Mouse (Mus musculus): ENCODE data around the gene Srek1.

The Srek1 gene

GRCm38 (mm10) chr13:103774119-103774757, at the start of gene Srek1:
Gene Srek1 (minus strand): TSS chr13:103774608.
- peak; percentile 83 for DNase-seq (ENCODE audit: low spot score)

- no peak for DNase-seq (ENCODE audit: low spot score)
Observed at GRCm38 (mm10) chr13:103822270-103822669, 47.9 kb upstream of the Srek1 start.

DNA sequence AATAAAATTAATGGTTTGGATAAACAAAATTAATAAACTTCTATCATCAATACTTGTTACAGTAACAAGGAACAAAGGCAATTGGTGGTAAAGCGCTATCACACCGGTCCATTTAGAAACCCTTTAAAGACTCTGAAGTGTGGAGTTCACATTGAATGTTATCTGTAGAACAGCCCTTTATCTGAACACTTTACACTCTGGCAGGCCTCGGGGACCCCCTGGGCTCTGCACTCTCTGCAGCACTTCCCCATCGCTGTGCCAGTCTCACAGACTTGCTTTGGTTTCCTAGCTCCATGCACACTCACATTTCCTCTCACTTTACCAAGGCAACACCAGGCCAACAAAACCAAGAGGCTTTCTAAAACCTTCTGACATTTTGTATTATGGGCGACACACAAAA, 45.0 kb upstream of the Srek1 start:
- no peak for DNase-seq (ENCODE audit: low spot score)

GRCm38 (mm10) chr13:103817935-103818334, 43.5 kb upstream of the Srek1 start:
- no peak for DNase-seq (ENCODE audit: low spot score)

GRCm38 (mm10) chr13:103807464-103807863, 33.1 kb upstream of the Srek1 start:
- DNase-seq (ENCODE audit: low spot score): no peak

DNA sequence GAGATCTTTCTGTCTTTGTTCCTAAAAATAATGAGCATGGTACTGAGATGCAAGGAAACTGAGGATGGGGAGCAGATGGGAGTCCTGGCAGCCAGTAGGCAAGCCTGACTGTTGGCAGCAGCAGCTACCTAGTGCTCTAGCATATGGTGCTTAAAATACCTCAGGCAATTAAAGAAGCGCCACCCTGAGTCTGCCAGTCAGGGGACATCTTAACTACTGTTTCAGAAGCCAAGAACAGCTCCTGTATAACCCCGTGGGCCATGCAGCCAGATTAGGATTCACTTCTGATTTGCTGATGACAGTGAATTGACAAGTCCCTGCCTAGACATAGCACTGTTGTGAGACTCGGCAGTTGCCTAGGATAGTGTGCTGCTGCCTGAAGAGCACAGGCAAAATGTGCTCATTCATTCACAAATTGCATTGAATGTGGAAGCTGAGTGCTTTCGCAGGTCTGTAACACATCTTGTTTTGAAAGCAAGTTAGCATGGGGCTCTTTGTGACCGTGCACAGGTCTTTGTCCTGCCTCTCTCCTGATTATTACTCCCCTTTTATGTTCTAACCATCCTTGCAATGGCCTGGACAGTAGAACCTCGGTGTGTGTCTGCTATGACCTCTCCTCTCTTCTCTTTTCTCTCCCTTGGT, 31.9 kb upstream of the Srek1 start:
- DNase-seq (ENCODE audit: low spot score): peak; percentile 29

- DNase-seq (ENCODE audit: low spot score): no peak
Observed at GRCm38 (mm10) chr13:103803721-103804120, 29.3 kb upstream of the Srek1 start.

- no peak for DNase-seq (ENCODE audit: low spot score)
Observed at GRCm38 (mm10) chr13:103801021-103801420, 26.6 kb upstream of the Srek1 start.

GRCm38 (mm10) chr13:103794688-103795543, 20.5 kb upstream of the Srek1 start:
- DNase-seq (ENCODE audit: low spot score): no peak

GRCm38 (mm10) chr13:103779922-103780585, 5.6 kb upstream of the Srek1 start:
- DNase-seq (ENCODE audit: low spot score): no peak

GRCm38 (mm10) chr13:103777126-103777525, 2.7 kb upstream of the Srek1 start:
- no peak for DNase-seq (ENCODE audit: low spot score)

DNA sequence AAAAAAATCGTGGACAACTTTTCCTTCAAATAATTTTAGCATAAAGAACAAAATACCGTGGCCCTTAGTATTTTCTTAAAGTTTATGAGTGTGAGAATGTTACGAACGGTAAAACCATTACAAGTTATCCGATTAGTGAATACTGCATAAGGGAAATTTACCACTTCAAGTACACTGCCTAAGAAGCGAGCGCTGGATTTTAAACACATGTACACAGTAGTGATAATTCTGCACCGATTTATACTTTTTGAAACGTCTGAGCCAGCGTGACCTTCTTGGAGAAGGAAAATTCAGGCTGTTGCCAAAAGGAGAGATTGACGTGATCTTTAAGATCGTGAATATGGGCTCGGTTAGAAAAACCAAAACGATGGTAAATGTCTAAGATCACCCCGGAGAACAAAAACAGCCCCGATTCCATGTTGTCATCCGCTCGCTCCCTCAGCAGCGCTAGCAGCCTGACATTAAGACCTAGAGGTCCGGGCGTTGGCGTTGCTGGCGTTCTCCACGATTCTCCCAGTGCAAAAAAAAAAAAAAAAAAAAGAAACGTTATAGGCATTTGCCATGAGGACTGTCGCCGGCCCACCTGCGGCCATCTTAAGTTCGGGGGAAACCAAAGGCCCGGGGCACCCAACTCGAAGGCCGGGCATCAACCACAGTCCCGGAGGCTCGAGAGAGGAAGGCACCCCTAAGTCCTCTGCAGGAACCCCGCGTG, 845 bp downstream of the Srek1 start:
- DNase-seq (ENCODE audit: low spot score): no peak

DNA sequence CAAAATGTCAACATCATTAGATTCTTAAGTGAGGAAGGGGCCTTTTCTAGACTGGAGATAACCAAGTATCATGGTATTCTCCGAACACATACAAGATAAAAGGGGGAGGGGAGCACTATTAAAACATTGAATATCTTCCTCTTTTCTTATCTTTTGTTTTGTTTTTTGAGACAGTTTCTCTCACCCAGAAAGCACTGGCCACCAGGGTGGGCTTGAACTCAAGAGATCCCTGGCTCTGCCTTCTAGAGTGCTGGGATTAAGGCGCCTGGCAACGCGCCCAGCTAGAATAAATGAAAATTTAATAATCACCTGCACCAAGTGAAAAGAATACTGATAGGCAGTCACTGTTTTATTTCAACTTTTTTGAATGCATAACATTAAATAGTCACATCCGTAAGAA, 1.5 kb downstream of the Srek1 start:
- DNase-seq (ENCODE audit: low spot score): no peak

GRCm38 (mm10) chr13:103770821-103771220, 3.6 kb downstream of the Srek1 start:
- DNase-seq (ENCODE audit: low spot score): no peak

DNA sequence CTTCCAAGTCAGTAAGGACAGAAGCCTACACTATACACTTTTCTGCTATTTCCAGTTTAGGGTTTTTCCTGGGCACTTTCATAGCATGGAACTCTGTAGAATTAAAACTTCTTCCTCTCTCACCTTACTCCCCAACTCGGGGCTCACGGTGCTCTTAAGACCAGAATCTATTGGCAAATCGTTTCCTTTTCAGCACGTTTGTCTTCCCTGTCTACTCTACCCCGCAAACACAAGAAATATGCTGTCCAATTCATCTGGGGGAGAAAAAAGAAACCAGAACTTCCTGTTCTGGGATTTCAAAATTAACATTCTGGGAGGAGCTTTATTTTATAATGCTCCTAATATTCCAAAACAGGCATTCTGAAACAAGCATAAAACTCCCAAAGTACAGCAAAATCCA, 6.5 kb downstream of the Srek1 start:
- no peak for DNase-seq (ENCODE audit: low spot score)

- DNase-seq (ENCODE audit: low spot score): no peak
Observed at GRCm38 (mm10) chr13:103763640-103764039, 10.8 kb downstream of the Srek1 start.

GRCm38 (mm10) chr13:103761971-103762370, 12.4 kb downstream of the Srek1 start:
- no peak for DNase-seq (ENCODE audit: low spot score)

DNA sequence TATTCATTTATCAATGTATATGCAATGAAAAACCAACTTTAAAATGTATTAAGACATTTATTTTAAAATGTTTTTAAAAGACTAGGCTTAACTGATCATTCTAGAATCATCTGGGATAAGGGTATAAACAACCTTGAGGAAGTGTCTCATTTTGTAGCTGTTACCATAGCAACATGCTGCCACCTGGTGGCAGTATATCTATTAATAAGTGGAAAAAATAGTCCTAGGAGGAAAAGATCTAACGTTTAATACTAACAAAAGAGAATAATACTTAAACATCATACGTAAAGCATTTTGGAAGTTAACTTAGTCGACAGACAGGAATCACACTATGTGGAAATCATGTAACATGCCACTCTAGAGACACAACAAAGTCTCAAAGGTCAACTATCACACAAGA, 23.0 kb downstream of the Srek1 start:
- peak; percentile 50 for DNase-seq (ENCODE audit: low spot score)

- no peak for DNase-seq (ENCODE audit: low spot score)
Observed at GRCm38 (mm10) chr13:103745688-103746087, 28.7 kb downstream of the Srek1 start.

- no peak for DNase-seq (ENCODE audit: low spot score)
Observed at GRCm38 (mm10) chr13:103745160-103745559, 29.2 kb downstream of the Srek1 start.

DNA sequence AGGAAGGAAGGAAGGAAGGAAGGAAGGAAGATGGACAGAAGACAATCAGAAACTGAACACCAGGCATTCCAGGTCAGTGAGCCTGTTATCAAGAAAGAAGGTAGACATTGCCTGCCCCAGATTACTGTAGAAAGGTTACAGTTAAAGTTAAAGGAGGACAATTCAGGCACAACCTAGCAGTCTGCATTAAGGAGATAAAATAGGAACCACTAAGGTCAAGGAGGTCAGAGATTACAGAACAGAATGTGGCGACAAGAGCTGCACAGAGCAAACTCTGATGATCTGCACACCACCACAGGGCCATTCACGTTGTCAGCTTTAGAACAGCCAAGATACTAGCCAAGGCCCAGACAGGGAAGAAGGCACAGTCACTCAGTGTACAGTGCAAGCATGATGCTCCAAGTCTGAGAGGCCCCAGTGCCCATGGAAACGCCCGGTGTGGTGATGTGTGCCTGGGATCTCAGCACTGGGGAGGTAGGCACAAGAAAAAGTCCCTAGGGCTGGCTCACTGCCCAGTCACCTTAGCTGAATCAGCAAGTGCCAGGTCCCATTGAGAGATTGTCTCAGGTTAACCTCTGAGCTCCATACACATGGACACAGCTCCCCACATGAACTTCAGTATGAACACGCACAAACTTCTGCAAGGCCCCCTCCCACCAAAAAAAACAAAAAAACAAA, 38.9 kb downstream of the Srek1 start:
- DNase-seq (ENCODE audit: low spot score): no peak

Data from layer of hippocampus, adult 9-10 months (tissue).